Mouse (Mus musculus): ENCODE data around the gene Fmo4. TPM values are rescaled to one million over a fixed set of nuclear protein-coding genes. Genes with fewer than 3 reads are reported as not detected.

Gene Fmo4
- polyA plus RNA-seq, 1 experiment from 2014 or later = 0.08 TPM

DNA sequence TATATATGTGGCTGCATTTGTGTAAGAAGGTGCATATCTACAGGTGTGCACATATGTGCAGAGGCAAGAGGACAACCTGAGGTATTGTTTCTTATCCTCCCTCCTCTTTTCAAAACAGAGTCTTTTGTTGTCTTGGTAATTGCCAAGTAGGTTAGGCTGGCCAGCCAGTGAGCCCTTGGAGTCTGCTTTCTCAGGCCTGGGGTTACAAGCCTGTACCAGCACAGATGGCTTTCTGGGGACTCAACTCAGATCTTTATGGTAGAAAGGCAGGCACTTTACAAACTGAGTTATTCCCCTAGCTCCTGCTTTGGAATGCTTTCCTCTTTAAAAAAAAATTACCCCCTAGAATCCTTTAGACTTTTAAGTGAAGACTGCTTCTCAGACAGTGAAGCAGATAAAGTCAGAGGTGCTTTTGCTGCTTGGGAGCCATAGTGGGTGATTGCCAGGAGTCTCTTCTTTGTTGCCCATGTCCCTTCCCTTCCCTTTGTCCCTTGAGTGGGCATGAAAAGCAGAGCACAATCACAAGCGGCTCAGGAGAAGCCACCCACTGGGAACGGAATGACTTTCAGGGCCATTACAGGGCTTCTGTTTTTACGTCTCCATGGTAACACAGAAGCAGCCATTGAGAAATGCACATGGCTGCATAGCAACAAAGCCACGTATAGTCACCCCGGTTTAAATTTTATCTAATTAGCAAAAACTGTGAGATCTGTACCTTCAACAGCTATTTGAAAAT is 18.2 kb upstream of the Fmo4 start:
- Histone ChIP-seq H3K4me1 (peaks cover 4% of the 10 kb centered on the region; the same call in 1 of the 2 replicates), H3K36me3 (no peaks in the 10 kb centered on the region), H3K27ac (no peak overlapping the region), H3K9me3 (no peaks in the 10 kb centered on the region), H3K4me3 (no peak overlapping the region), H3K27me3 (ENCODE audit: insufficient read depth, poor library complexity, severe bottlenecking) (no peaks in the 10 kb centered on the region)
- WGBS = 11% methylated on average over 5 of the region's 5 CpGs
- DNase-seq (ENCODE audit: low spot score) = no peak

- Histone ChIP-seq H3K4me3 (no peak overlapping the region), H3K9me3 (no peaks in the 10 kb centered on the region), H3K36me3 (no peaks in the 10 kb centered on the region), H3K4me1 (no peaks in the 10 kb centered on the region), H3K27ac (no peak overlapping the region), H3K27me3 (ENCODE audit: insufficient read depth, poor library complexity, severe bottlenecking) (no peaks in the 10 kb centered on the region)
- 91% methylated on average over 5 of the region's 5 CpGs for WGBS
- DNase-seq (ENCODE audit: low spot score) = no peak
Observed at GRCm38 (mm10) chr1:162819280-162819679, 5.5 kb upstream of the Fmo4 start.

DNA sequence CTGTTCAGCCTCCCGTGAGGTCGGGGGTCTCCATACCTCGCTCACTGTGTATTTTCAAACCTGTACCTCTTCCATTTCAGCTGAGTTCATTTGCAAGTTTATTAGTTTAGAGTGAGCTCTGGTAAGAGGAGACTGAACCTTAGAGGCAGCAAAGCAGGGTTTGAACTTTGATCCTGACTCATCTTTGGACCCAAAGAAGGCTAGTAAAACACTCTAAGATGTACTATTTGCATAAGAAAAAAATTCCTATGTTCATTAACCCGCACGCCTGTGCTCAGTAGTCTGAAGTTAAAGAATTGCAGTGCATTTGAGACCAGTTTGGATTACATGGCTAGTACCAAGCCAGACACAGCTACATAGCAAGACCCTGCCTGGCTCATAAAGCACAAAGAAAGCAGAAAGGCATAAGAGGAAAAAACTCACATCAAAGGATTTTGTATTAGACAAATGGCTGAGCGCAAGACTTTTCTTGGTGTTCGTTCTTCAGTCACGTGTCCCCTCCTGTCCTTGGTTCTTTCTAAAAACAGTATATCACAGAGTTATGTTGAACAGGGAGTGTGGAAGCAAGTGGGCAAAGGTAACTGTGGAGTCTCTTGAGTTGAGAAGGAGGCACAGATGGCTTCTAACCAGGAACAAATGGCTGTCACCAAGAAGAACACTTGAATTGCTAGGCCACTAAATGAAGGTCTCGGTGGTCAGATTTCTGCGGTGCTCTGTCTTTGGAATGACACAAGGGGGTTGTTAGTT is 1.8 kb upstream of the Fmo4 start:
- DNase-seq (ENCODE audit: low spot score) = no peak

DNA sequence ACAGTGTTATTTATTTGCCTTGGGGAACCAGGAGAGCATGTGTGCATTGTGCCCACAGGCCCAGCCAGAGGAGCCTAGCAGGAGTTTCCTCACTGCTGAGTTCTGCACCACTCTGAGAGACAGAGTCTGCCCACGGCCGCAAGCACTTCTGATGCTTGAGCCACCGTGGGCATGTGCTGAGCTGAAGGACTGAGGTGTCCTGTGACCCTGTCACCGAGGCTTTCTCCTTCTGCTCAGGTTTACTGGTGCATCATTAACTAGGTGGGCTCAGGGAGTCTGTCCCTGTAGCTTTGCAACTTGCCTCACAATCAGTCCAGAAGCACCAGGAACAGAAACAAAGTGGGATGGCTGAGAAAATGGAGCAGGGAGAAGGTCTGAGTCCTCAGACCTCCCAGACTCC is 1.2 kb upstream of the Fmo4 start:
- no peak for DNase-seq (ENCODE audit: low spot score)
- Histone ChIP-seq H3K4me1 (no peaks in the 10 kb centered on the region), H3K27ac (no peak overlapping the region), H3K36me3 (no peaks in the 10 kb centered on the region), H3K4me3 (no peak overlapping the region), H3K9me3 (no peaks in the 10 kb centered on the region), H3K27me3 (ENCODE audit: insufficient read depth, poor library complexity, severe bottlenecking) (no peaks in the 10 kb centered on the region)
- 67% methylated on average over 4 of the region's 4 CpGs for WGBS

More for the DNA sequence above, 1.8 kb upstream of the Fmo4 start:
- Histone ChIP-seq H3K4me1 (no peaks in the 10 kb centered on the region), H3K4me3 (no peak overlapping the region), H3K9me3 (no peaks in the 10 kb centered on the region), H3K27ac (no peak overlapping the region), H3K27me3 (ENCODE audit: insufficient read depth, poor library complexity, severe bottlenecking) (no peaks in the 10 kb centered on the region), H3K36me3 (no peaks in the 10 kb centered on the region)
- 85% methylated on average over 10 of the region's 10 CpGs for WGBS

GRCm38 (mm10) chr1:162813143-162813835 is 483 bp downstream of the Fmo4 start:
- Histone ChIP-seq H3K27me3 (ENCODE audit: insufficient read depth, poor library complexity, severe bottlenecking) (no peaks in the 10 kb centered on the region), H3K9me3 (no peaks in the 10 kb centered on the region), H3K36me3 (no peaks in the 10 kb centered on the region), H3K27ac (no peak overlapping the region), H3K4me1 (no peaks in the 10 kb centered on the region), H3K4me3 (no peak overlapping the region)
- DNase-seq (ENCODE audit: low spot score) = no peak
- WGBS = 83% methylated on average over 9 of the region's 9 CpGs

DNA sequence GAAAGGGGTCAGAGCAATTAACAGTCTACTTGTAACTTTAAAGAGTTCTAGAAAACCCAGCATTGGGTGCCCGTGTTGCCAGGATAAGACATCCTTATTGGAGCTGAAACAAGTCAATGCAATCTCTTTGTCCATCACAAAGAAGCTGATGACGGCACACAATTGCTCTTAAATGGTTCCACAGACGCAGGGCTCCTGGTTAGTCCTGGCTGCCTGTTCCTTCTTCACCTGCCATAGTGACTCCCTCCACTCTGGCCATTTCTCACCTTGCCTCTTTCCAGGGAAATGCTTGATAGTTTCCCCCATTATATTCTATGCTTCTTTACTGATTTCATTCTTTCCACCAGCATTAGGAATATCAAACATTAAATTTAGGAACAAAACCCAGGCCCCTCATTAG is 5.2 kb downstream of the Fmo4 start:
- no peak overlapping the region for H3K4me3 ChIP-seq
- H3K27me3 ChIP-seq (ENCODE audit: insufficient read depth, poor library complexity, severe bottlenecking) = no peaks in the 10 kb centered on the region
- no peaks in the 10 kb centered on the region for H3K4me1 ChIP-seq
- WGBS = 71% methylated on average over 3 of the region's 3 CpGs
- H3K9me3 ChIP-seq = no peaks in the 10 kb centered on the region
- H3K36me3 ChIP-seq = no peaks in the 10 kb centered on the region
- H3K27ac ChIP-seq = no peak overlapping the region
- DNase-seq (ENCODE audit: low spot score) = peak; percentile 51

GRCm38 (mm10) chr1:162807441-162807840 is 6.3 kb downstream of the Fmo4 start:
- H3K27me3 ChIP-seq (ENCODE audit: insufficient read depth, poor library complexity, severe bottlenecking) = no peaks in the 10 kb centered on the region

DNA sequence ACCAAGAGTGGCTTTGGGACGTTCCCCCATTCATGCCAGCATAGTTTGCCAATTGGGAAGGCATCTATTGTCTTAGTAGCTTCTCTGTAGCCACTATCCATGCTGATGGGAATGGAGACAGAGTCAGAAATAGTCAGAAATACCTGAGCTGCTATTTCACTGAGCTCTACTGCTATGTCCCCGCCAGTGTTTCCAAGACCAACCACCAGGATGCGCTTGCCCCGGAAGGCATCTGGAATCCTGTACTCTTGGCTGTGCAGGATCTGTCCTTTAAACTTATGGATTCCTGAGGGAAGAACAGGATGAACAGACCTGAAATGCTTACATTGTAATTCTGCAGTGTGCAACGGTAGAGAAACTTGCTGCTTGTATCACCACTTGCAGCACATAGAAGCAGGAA is 8.8 kb downstream of the Fmo4 start:
- H3K27me3 ChIP-seq (ENCODE audit: insufficient read depth, poor library complexity, severe bottlenecking) = no peaks in the 10 kb centered on the region
- 57% methylated on average over 5 of the region's 5 CpGs for WGBS
- no peaks in the 10 kb centered on the region for H3K9me3 ChIP-seq
- H3K4me1 ChIP-seq = no peaks in the 10 kb centered on the region
- no peak overlapping the region for H3K27ac ChIP-seq
- peak; percentile 20 for DNase-seq (ENCODE audit: low spot score)
- no peak overlapping the region for H3K4me3 ChIP-seq
- H3K36me3 ChIP-seq = no peaks in the 10 kb centered on the region

More at GRCm38 (mm10) chr1:162807441-162807840, 6.3 kb downstream of the Fmo4 start:
- H3K4me3 ChIP-seq = no peak overlapping the region
- H3K4me1 ChIP-seq = no peaks in the 10 kb centered on the region
- DNase-seq (ENCODE audit: low spot score) = peak; percentile 64
- no peak overlapping the region for H3K27ac ChIP-seq
- H3K36me3 ChIP-seq = no peaks in the 10 kb centered on the region
- 80% methylated on average over 5 of the region's 5 CpGs for WGBS
- H3K9me3 ChIP-seq = no peaks in the 10 kb centered on the region

- Histone ChIP-seq H3K9me3 (no peaks in the 10 kb centered on the region), H3K4me3 (no peak overlapping the region), H3K36me3 (no peaks in the 10 kb centered on the region), H3K27ac (no peak overlapping the region), H3K4me1 (no peaks in the 10 kb centered on the region), H3K27me3 (ENCODE audit: insufficient read depth, poor library complexity, severe bottlenecking) (no peaks in the 10 kb centered on the region)
- no peak for DNase-seq (ENCODE audit: low spot score)
Observed at GRCm38 (mm10) chr1:162796441-162796840, 17.3 kb downstream of the Fmo4 start.

DNA sequence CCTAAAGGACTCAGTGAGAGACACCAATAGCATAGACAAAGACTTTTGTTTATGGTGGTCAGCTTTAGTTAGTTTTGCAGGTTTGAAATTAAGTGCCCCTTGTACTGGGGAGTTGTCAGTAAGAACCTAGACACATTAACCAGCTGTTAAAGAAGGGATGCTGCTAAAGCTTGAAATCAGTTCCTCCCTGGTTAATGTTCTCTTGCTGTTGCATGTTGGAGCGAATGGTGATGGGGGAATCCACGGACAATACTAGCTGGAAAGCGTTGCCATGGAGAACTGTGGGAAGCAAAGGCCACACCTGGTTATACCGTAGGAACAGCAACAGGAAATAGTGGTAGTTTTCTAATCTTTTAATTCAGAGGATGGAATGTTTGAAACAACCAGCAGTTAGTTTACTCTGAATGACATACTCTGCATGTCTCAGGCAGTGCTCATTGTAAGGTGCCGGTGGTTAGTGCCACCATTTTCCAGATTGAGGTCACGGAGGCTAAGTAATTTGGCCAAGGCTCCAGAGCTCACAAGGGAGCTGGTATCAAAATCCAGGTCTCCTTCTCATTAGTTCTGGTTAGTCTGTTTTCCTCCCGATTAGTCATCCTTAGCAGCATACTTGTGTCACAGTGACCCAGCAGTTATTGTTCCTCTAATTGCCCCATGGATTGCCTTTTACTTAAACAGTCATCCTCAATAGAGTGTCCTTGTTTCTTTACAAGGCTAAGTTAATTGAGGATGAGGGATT is 21.3 kb downstream of the Fmo4 start:
- H3K27me3 ChIP-seq (ENCODE audit: insufficient read depth, poor library complexity, severe bottlenecking) = no peaks in the 10 kb centered on the region
- no peaks in the 10 kb centered on the region for H3K9me3 ChIP-seq
- WGBS = 84% methylated on average over 7 of the region's 7 CpGs
- H3K4me1 ChIP-seq = no peaks in the 10 kb centered on the region
- no peak overlapping the region for H3K27ac ChIP-seq
- no peak overlapping the region for H3K4me3 ChIP-seq
- DNase-seq (ENCODE audit: low spot score) = no peak
- no peaks in the 10 kb centered on the region for H3K36me3 ChIP-seq

DNA sequence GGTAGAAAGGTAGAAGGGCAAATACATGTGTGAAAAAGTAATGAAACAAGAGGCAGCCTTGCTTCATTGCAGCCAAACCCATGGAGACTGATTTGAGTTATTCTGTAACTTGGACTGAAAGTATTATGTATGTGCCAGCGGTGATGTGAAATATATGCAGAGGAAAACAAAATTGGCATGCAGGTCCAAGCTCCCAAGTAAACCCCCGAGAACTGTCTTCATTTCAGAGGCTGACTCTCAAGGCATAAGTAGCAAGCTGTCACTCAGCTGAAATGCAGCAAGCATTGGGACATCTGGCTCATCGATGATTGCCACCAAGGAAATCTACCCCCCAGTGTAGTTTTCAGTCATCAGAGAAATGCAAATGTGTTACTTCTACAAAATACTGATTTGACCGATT is 28.6 kb downstream of the Fmo4 start:
- Histone ChIP-seq H3K36me3 (no peaks in the 10 kb centered on the region), H3K27ac (no peak overlapping the region), H3K27me3 (ENCODE audit: insufficient read depth, poor library complexity, severe bottlenecking) (no peaks in the 10 kb centered on the region), H3K9me3 (no peaks in the 10 kb centered on the region), H3K4me1 (no peaks in the 10 kb centered on the region), H3K4me3 (no peak overlapping the region)
- WGBS = 80% methylated on average over 4 of the region's 4 CpGs
- DNase-seq (ENCODE audit: low spot score) = no peak

- no peaks in the 10 kb centered on the region for H3K9me3 ChIP-seq
- no peaks in the 10 kb centered on the region for H3K4me1 ChIP-seq
- H3K36me3 ChIP-seq = no peaks in the 10 kb centered on the region
- H3K27me3 ChIP-seq (ENCODE audit: insufficient read depth, poor library complexity, severe bottlenecking) = no peaks in the 10 kb centered on the region
- no peak overlapping the region for H3K4me3 ChIP-seq
- H3K27ac ChIP-seq = no peak overlapping the region
- 82% methylated on average over 7 of the region's 7 CpGs for WGBS
- DNase-seq (ENCODE audit: low spot score) = no peak
Observed at GRCm38 (mm10) chr1:162783669-162784248, 30.0 kb downstream of the Fmo4 start.
